Mouse (Mus musculus): ENCODE measurements around the gene Rnf222. TPM values are rescaled to one million over a fixed set of nuclear protein-coding genes. Genes with fewer than 3 reads are reported as not detected.

The Rnf222 gene
- total and polyA plus RNA-seq, 3 experiments = 0.23 to 0.28 TPM; not detected in 1

GRCm38 (mm10) chr11:68940516-68940915, 52.2 kb downstream of the Rnf222 start:
- no peak overlapping the region for H3K27ac ChIP-seq (ENCODE audit: control insufficient read depth, low read depth, low read length)
- TF ChIP-seq TBP (IDR thresholded peaks at IDR 0.05; ENCODE audit: low read depth, low read length) = 0 out of 2 replicates have a peak, but pooled peaks have one; percentile 21
- no peak for TF ChIP-seq RCOR1 (IDR thresholded peaks at IDR 0.05; ENCODE audit: low read depth, low read length)
- TF ChIP-seq ZMIZ1 (IDR thresholded peaks at IDR 0.05; ENCODE audit: low read depth, low read length) = no peak
- TF ChIP-seq TCF12 (IDR thresholded peaks at IDR 0.05; ENCODE audit: low read depth, low read length) = no peak
- TF ChIP-seq ZNF384 (IDR thresholded peaks at IDR 0.05; ENCODE audit: low read depth, low read length) = no peak
- no peak for TF ChIP-seq MAX (IDR thresholded peaks at IDR 0.05; ENCODE audit: low read length)
- TF ChIP-seq EP300 (IDR thresholded peaks at IDR 0.05; ENCODE audit: low read depth in 1 of 2, low read length in 2 of 2) = no peak
- no peak for TF ChIP-seq HCFC1 (IDR thresholded peaks at IDR 0.05; ENCODE audit: low read depth, low read length)
- no peak for DNase-seq (ENCODE audit: low read depth, low spot score)
- peak overlapping the region; percentile 59; the same call in 1 of the 2 replicates for H3K9ac ChIP-seq (ENCODE audit: control insufficient read depth, low read depth, low read length, poor library complexity, severe bottlenecking)
- H3K9me3 ChIP-seq (replicated peaks; ENCODE audit: insufficient read depth, low read length) = no peaks in the 10 kb centered on the region
- peak overlapping the region in 1 of 2 experiments; percentile 80; a peak in 2 of 4 replicates for H3K4me3 ChIP-seq (ENCODE audit: control insufficient read depth in 1 of 2, insufficient read depth in 1 of 2, low read depth in 2 of 2, low read length in 2 of 2)
- H3K79me2 ChIP-seq (ENCODE audit: control insufficient read depth, insufficient read depth, low read length, poor library complexity) = no peaks in the 10 kb centered on the region
- no peaks in the 10 kb centered on the region; a peak in 1 of 4 replicates for H3K27me3 ChIP-seq (ENCODE audit: control insufficient read depth in 1 of 2, insufficient read depth in 2 of 2, low read length in 2 of 2)
- peaks cover 0 to 11% of the 10 kb centered on the region in 2 experiments; a peak in 1 of 4 replicates for H3K4me1 ChIP-seq (ENCODE audit: control insufficient read depth in 1 of 2, insufficient read depth in 2 of 2, low read length in 2 of 2)
- peaks cover 0 to 9% of the 10 kb centered on the region in 2 experiments; a peak in 1 of 4 replicates for H3K36me3 ChIP-seq (ENCODE audit: control insufficient read depth in 1 of 2, insufficient read depth in 2 of 2, low read length in 2 of 2)

- H3K79me2 ChIP-seq (ENCODE audit: control insufficient read depth, insufficient read depth, low read length, poor library complexity) = no peaks in the 10 kb centered on the region
- DNase-seq (ENCODE audit: low read depth, low spot score) = no peak
- no peak for TF ChIP-seq KAT2A (conservative IDR thresholded peaks at IDR 0.05; ENCODE audit: low read depth, low read length)
- no peak for TF ChIP-seq TAL1 (IDR thresholded peaks at IDR 0.05; ENCODE audit: low read length)
- TF ChIP-seq HCFC1 (IDR thresholded peaks at IDR 0.05; ENCODE audit: low read depth, low read length) = no peak
- no peak for TF ChIP-seq MAZ (IDR thresholded peaks at IDR 0.05; ENCODE audit: low read depth, low read length)
- TF ChIP-seq ELF1 (IDR thresholded peaks at IDR 0.05; ENCODE audit: low read depth, low read length) = no peak
- TF ChIP-seq BHLHE40 (IDR thresholded peaks at IDR 0.05; ENCODE audit: borderline replicate concordance, low read depth, low read length) = no peak
- H3K4me1 ChIP-seq (ENCODE audit: control insufficient read depth in 1 of 2, insufficient read depth in 2 of 2, low read length in 2 of 2) = peaks cover 0 to 15% of the 10 kb centered on the region in 2 experiments; a peak in 2 of 4 replicates
- no peaks in the 10 kb centered on the region for H3K9me3 ChIP-seq (replicated peaks; ENCODE audit: insufficient read depth, low read length)
- H3K27me3 ChIP-seq (ENCODE audit: control insufficient read depth in 1 of 2, insufficient read depth in 2 of 2, low read length in 2 of 2) = no peaks in the 10 kb centered on the region
- H3K9ac ChIP-seq (ENCODE audit: control insufficient read depth, low read depth, low read length, poor library complexity, severe bottlenecking) = no peak overlapping the region
- no peak overlapping the region for H3K27ac ChIP-seq (ENCODE audit: control insufficient read depth, low read depth, low read length)
- H3K36me3 ChIP-seq (ENCODE audit: control insufficient read depth in 1 of 2, insufficient read depth in 2 of 2, low read length in 2 of 2) = peaks cover 0 to 9% of the 10 kb centered on the region in 2 experiments; a peak in 1 of 4 replicates
- no peak overlapping the region for H3K4me3 ChIP-seq (ENCODE audit: control insufficient read depth in 1 of 2, insufficient read depth in 1 of 2, low read depth in 2 of 2, low read length in 2 of 2)
Observed at GRCm38 (mm10) chr11:68942731-68943130, 54.4 kb downstream of the Rnf222 start.

- H3K4me3 ChIP-seq (ENCODE audit: control insufficient read depth in 1 of 2, insufficient read depth in 1 of 2, low read depth in 2 of 2, low read length in 2 of 2) = no peak overlapping the region
- H3K9me3 ChIP-seq (replicated peaks; ENCODE audit: insufficient read depth, low read length) = no peaks in the 10 kb centered on the region
- H3K9ac ChIP-seq (ENCODE audit: control insufficient read depth, low read depth, low read length, poor library complexity, severe bottlenecking) = no peak overlapping the region
- H3K27ac ChIP-seq (ENCODE audit: control insufficient read depth, low read depth, low read length) = no peak overlapping the region
- peaks cover 0 to 1% of the 10 kb centered on the region in 2 experiments; a peak in 3 of 4 replicates for H3K27me3 ChIP-seq (ENCODE audit: control insufficient read depth in 1 of 2, insufficient read depth in 2 of 2, low read length in 2 of 2)
- no peak for TF ChIP-seq ZKSCAN1 (IDR thresholded peaks at IDR 0.05; ENCODE audit: low read depth, low read length)
- no peak for TF ChIP-seq CHD1 (IDR thresholded peaks at IDR 0.05; ENCODE audit: low read depth, low read length)
- no peak for TF ChIP-seq ZC3H11A (IDR thresholded peaks at IDR 0.05; ENCODE audit: low read depth, low read length)
- no peak for TF ChIP-seq USF1 (IDR thresholded peaks at IDR 0.05; ENCODE audit: low read depth, low read length)
- no peak for TF ChIP-seq RCOR1 (IDR thresholded peaks at IDR 0.05; ENCODE audit: low read depth, low read length)
- no peak for TF ChIP-seq MAZ (IDR thresholded peaks at IDR 0.05; ENCODE audit: low read depth, low read length)
- TF ChIP-seq SMC3 (IDR thresholded peaks at IDR 0.05; ENCODE audit: low read depth, low read length) = no peak
- TF ChIP-seq ZNF384 (IDR thresholded peaks at IDR 0.05; ENCODE audit: low read depth, low read length) = no peak
- H3K36me3 ChIP-seq (ENCODE audit: control insufficient read depth in 1 of 2, insufficient read depth in 2 of 2, low read length in 2 of 2) = peaks cover 0 to 4% of the 10 kb centered on the region in 2 experiments; a peak in 1 of 4 replicates
- H3K79me2 ChIP-seq (ENCODE audit: control insufficient read depth, insufficient read depth, low read length, poor library complexity) = no peaks in the 10 kb centered on the region
- peaks cover 0 to 9% of the 10 kb centered on the region in 2 experiments; a peak in 2 of 4 replicates for H3K4me1 ChIP-seq (ENCODE audit: control insufficient read depth in 1 of 2, insufficient read depth in 2 of 2, low read length in 2 of 2)
- DNase-seq (ENCODE audit: low read depth, low spot score) = no peak
Observed at GRCm38 (mm10) chr11:68945245-68945644, 56.9 kb downstream of the Rnf222 start.

All from MEL (cell line).